Mouse (Mus musculus) neural tube, embryonic 11.5 days (tissue): ENCODE results near the gene Gm11985. TPM values are rescaled to one million over a fixed set of nuclear protein-coding genes. Genes with fewer than 3 reads are reported as not detected.

Experiments
- ATAC-seq: fragments of 200-750 bp; cut with Nextera tagmentation; 2 replicates; pipeline ENCODE4 v1.8.0; 2017; ENCODE audit warnings: moderate number of reproducible peaks, mild to moderate bottlenecking, moderate TSS enrichment, moderate library complexity; ENCODE audit not compliant: insufficient read depth, low FRiP score, low TSS enrichment
- DNase-seq: peaks from one replicate; pipeline ENCODE4 v3.0.0-alpha.2; 2015; ENCODE audit warnings: low spot score
- H3K27ac ChIP-seq: fragments of 300-500 bp; sonication (generic); 2 replicates; pipeline ENCODE4 v1.5.1; 2014; ENCODE audit warnings: low read depth, mild to moderate bottlenecking, low read length
- H3K27me3 ChIP-seq: fragments of 300-500 bp; sonication (generic); 2 replicates; pipeline ENCODE4 v1.6.1; 2014; ENCODE audit warnings: mild to moderate bottlenecking, low read length, mixed read lengths; ENCODE audit not compliant: control insufficient read depth, insufficient read depth
- H3K36me3 ChIP-seq: fragments of 300-500 bp; sonication (generic); 2 replicates; pipeline ENCODE4 v1.6.1; 2014; ENCODE audit warnings: mild to moderate bottlenecking, low read length, moderate library complexity, mixed read lengths; ENCODE audit not compliant: control insufficient read depth, insufficient read depth
- H3K4me1 ChIP-seq: fragments of 300-500 bp; sonication (generic); 2 replicates; pipeline ENCODE4 v1.6.1; 2014; ENCODE audit warnings: low read length, mixed read lengths; ENCODE audit not compliant: control insufficient read depth, insufficient read depth
- H3K4me2 ChIP-seq: fragments of 300-500 bp; sonication (generic); 2 replicates; pipeline ENCODE4 v1.6.1; 2014; ENCODE audit warnings: low read depth, mild to moderate bottlenecking, moderate library complexity
- H3K4me3 ChIP-seq: fragments of 300-500 bp; sonication (generic); 2 replicates; pipeline ENCODE4 v1.5.1; 2014; ENCODE audit warnings: low read depth, low read length
- H3K9ac ChIP-seq: fragments of 300-500 bp; sonication (generic); 2 replicates; pipeline ENCODE4 v1.6.1; 2014; ENCODE audit warnings: mild to moderate bottlenecking, low read length
- H3K9me3 ChIP-seq: fragments of 300-500 bp; sonication (generic); 2 replicates; pipeline ENCODE4 v1.6.1; 2016; ENCODE audit warnings: low read length; ENCODE audit not compliant: control insufficient read depth
- WGBS: fragments of 180-500 bp; shearing (Covaris S2); extraction: QIAGEN DNeasy Blood & Tissue Kit; methylation state at CpG from one replicate; pipeline ENCODE4 v1.1.7; 2014; 5-methylcytosine and 5-hydroxymethylcytosine counted together
- polyA plus RNA-seq: library from polyadenylated mRNA; unstranded; fragments of >200 nt; fragmentation: Nextera tagmentation; extraction: Ambion mirVana; gene quantifications from 2 replicates; pipeline ENCODE4 v1.2.1, GENCODE M21; 2014

Gene Gm11985
- polyA plus RNA-seq: not detected in 2 replicates

GRCm38 (mm10) chr11:7188469-7188868 lies at the start of gene Gm11985:
Gm11985 (minus strand) TSS chr11:7188569.
- H3K4me2 ChIP-seq: no peak within 1 kb of the TSS
- no peak within 1 kb of the TSS for H3K9ac ChIP-seq
- no peaks in the 10 kb centered on the region for H3K4me1 ChIP-seq
- DNase-seq: no peak
- H3K27me3 ChIP-seq: no peaks in the 10 kb centered on the region
- WGBS: 87% methylated on average over 13 of the region's 13 CpGs
- no peak within 1 kb of the TSS for H3K27ac ChIP-seq
- no peak for ATAC-seq
- H3K9me3 ChIP-seq: no peaks in the 10 kb centered on the region
- H3K36me3 ChIP-seq: no peaks in the 10 kb centered on the region
- H3K4me3 ChIP-seq: no peak within 1 kb of the TSS

- DNase-seq (no peak), ATAC-seq (no peak)
- Histone ChIP-seq H3K27ac (no peak overlapping the region), H3K36me3 (no peaks in the 10 kb centered on the region), H3K9ac (no peak overlapping the region), H3K4me2 (no peak overlapping the region), H3K4me3 (no peak overlapping the region), H3K27me3 (no peaks in the 10 kb centered on the region), H3K9me3 (no peaks in the 10 kb centered on the region), H3K4me1 (no peaks in the 10 kb centered on the region)
- 84% methylated on average over 6 of the region's 6 CpGs for WGBS
Measured at GRCm38 (mm10) chr11:7237712-7238111, 49.3 kb upstream of the Gm11985 start.

GRCm38 (mm10) chr11:7236751-7237150 lies 48.4 kb upstream of the Gm11985 start:
- Histone ChIP-seq H3K4me2 (no peak overlapping the region), H3K9me3 (no peaks in the 10 kb centered on the region), H3K4me3 (no peak overlapping the region), H3K27ac (no peak overlapping the region), H3K4me1 (no peaks in the 10 kb centered on the region), H3K27me3 (no peaks in the 10 kb centered on the region), H3K9ac (no peak overlapping the region), H3K36me3 (no peaks in the 10 kb centered on the region)
- WGBS: 84% methylated on average over 2 of the region's 2 CpGs
- ATAC-seq: no peak
- no peak for DNase-seq

- H3K9me3 ChIP-seq: no peaks in the 10 kb centered on the region
- H3K4me1 ChIP-seq: no peaks in the 10 kb centered on the region
- H3K36me3 ChIP-seq: no peaks in the 10 kb centered on the region
- no peaks in the 10 kb centered on the region for H3K27me3 ChIP-seq
- ATAC-seq (no peak), DNase-seq (no peak)
- no peak overlapping the region for H3K4me2 ChIP-seq
- no peak overlapping the region for H3K9ac ChIP-seq
- WGBS: 62% methylated on average over 3 of the region's 3 CpGs
- H3K27ac ChIP-seq: no peak overlapping the region
- no peak overlapping the region for H3K4me3 ChIP-seq
Measured at GRCm38 (mm10) chr11:7234981-7235609, 46.7 kb upstream of the Gm11985 start.

GRCm38 (mm10) chr11:7234436-7234835 lies 46.1 kb upstream of the Gm11985 start:
- 93% methylated on average over 1 of the region's 1 CpGs for WGBS
- Histone ChIP-seq H3K27ac (no peak overlapping the region), H3K4me3 (no peak overlapping the region), H3K27me3 (no peaks in the 10 kb centered on the region), H3K4me1 (no peaks in the 10 kb centered on the region), H3K9me3 (no peaks in the 10 kb centered on the region), H3K4me2 (no peak overlapping the region), H3K9ac (no peak overlapping the region), H3K36me3 (no peaks in the 10 kb centered on the region)
- ATAC-seq (no peak), DNase-seq (no peak)

GRCm38 (mm10) chr11:7233333-7233732 lies 45.0 kb upstream of the Gm11985 start:
- H3K4me1 ChIP-seq: no peaks in the 10 kb centered on the region
- no peak overlapping the region for H3K27ac ChIP-seq
- no peak for ATAC-seq
- H3K9me3 ChIP-seq: no peaks in the 10 kb centered on the region
- no peak overlapping the region for H3K4me2 ChIP-seq
- no peak overlapping the region for H3K4me3 ChIP-seq
- DNase-seq: no peak
- WGBS: 84% methylated on average over 2 of the region's 2 CpGs
- no peaks in the 10 kb centered on the region for H3K27me3 ChIP-seq
- H3K9ac ChIP-seq: no peak overlapping the region
- no peaks in the 10 kb centered on the region for H3K36me3 ChIP-seq

GRCm38 (mm10) chr11:7231958-7232357 lies 43.6 kb upstream of the Gm11985 start:
- H3K9me3 ChIP-seq: no peaks in the 10 kb centered on the region
- ATAC-seq (no peak), DNase-seq (no peak)
- no peaks in the 10 kb centered on the region for H3K36me3 ChIP-seq
- H3K4me2 ChIP-seq: no peak overlapping the region
- 90% methylated on average over 4 of the region's 4 CpGs for WGBS
- H3K27me3 ChIP-seq: no peaks in the 10 kb centered on the region
- H3K4me3 ChIP-seq: no peak overlapping the region
- no peak overlapping the region for H3K9ac ChIP-seq
- H3K27ac ChIP-seq: no peak overlapping the region
- H3K4me1 ChIP-seq: no peaks in the 10 kb centered on the region

- Histone ChIP-seq H3K27ac (no peak overlapping the region), H3K36me3 (no peaks in the 10 kb centered on the region), H3K4me2 (no peak overlapping the region), H3K4me3 (no peak overlapping the region), H3K9ac (no peak overlapping the region), H3K9me3 (no peaks in the 10 kb centered on the region), H3K27me3 (no peaks in the 10 kb centered on the region), H3K4me1 (no peaks in the 10 kb centered on the region)
- 79% methylated on average over 4 of the region's 4 CpGs for WGBS
- no peak for DNase-seq
- no peak for ATAC-seq
Measured at GRCm38 (mm10) chr11:7230000-7230399, 41.6 kb upstream of the Gm11985 start.

- ATAC-seq: no peak
- WGBS: 82% methylated on average over 4 of the region's 4 CpGs
- no peaks in the 10 kb centered on the region for H3K9me3 ChIP-seq
- no peaks in the 10 kb centered on the region for H3K27me3 ChIP-seq
- no peak for DNase-seq
- no peak overlapping the region for H3K27ac ChIP-seq
- no peaks in the 10 kb centered on the region for H3K4me1 ChIP-seq
- H3K4me3 ChIP-seq: no peak overlapping the region
- H3K9ac ChIP-seq: no peak overlapping the region
- H3K36me3 ChIP-seq: no peaks in the 10 kb centered on the region
- no peak overlapping the region for H3K4me2 ChIP-seq
Measured at GRCm38 (mm10) chr11:7228107-7228506, 39.7 kb upstream of the Gm11985 start.
